Mouse (Mus musculus) liver, postnatal 0 days (tissue): ENCODE measurements at regions not wholly inside any gene's neighbourhood (a gene's known extent, or its start where the extent isn't known, plus 50 kb on each side); places are given as distances from the start of the nearest gene placed in this dataset.

ENCODE experiments used
- ATAC-seq: fragments of 200-750 bp; cut with Nextera tagmentation; 2 replicates; pipeline ENCODE4 v1.8.0; 2017; ENCODE audit warnings: mild to moderate bottlenecking, moderate library complexity
- DNase-seq: peaks from one replicate; pipeline ENCODE4 v3.0.0-alpha.2; 2016
- H3K27ac ChIP-seq: fragments of 300-500 bp; sonication (generic); 2 replicates; pipeline ENCODE4 v1.5.1; 2014; ENCODE audit warnings: antibody characterized with exemption, moderate library complexity, mild to moderate bottlenecking, low read depth
- H3K27me3 ChIP-seq: fragments of 300-500 bp; sonication (generic); 2 replicates; pipeline ENCODE4 v1.6.1; 2014; ENCODE audit warnings: low read length, control low read depth, mixed read lengths; ENCODE audit not compliant: insufficient read depth
- H3K36me3 ChIP-seq: fragments of 300-500 bp; sonication (generic); replicated peaks from 2 replicates; pipeline ENCODE4 v1.6.1; 2014; ENCODE audit warnings: mild to moderate bottlenecking, control low read depth, low read length, moderate library complexity, mixed read lengths; ENCODE audit not compliant: insufficient read depth
- H3K4me1 ChIP-seq: fragments of 300-500 bp; sonication (generic); 2 replicates; pipeline ENCODE4 v1.6.1; 2014; ENCODE audit warnings: antibody characterized with exemption, mild to moderate bottlenecking, control low read depth; ENCODE audit not compliant: insufficient read depth
- H3K4me2 ChIP-seq: fragments of 300-500 bp; sonication (generic); 2 replicates; pipeline ENCODE4 v1.6.1; 2014; ENCODE audit warnings: low read depth, mild to moderate bottlenecking, low read length, moderate library complexity, mixed read lengths
- H3K4me3 ChIP-seq: fragments of 300-500 bp; sonication (generic); 2 replicates; pipeline ENCODE4 v1.5.1; 2014; ENCODE audit warnings: low read depth, low read length
- H3K9ac ChIP-seq: fragments of 300-500 bp; sonication (generic); replicated peaks from 2 replicates; pipeline ENCODE4 v1.6.1; 2014; ENCODE audit warnings: mild to moderate bottlenecking, moderate library complexity
- H3K9me3 ChIP-seq: fragments of 300-500 bp; sonication (generic); 2 replicates; pipeline ENCODE4 v1.6.1; 2016; ENCODE audit warnings: mild to moderate bottlenecking, control low read depth, low read length, mixed read lengths
- CTCF ChIP-seq: sonication (generic); IDR thresholded peaks from 2 replicates; pipeline ENCODE4 v1.5.1; 2016; ENCODE audit warnings: antibody characterized with exemption, low read depth
- EP300 ChIP-seq: IDR thresholded peaks from 2 replicates; pipeline ENCODE4 v1.6.1; 2016; ENCODE audit warnings: antibody characterized with exemption, low read depth, mild to moderate bottlenecking
- WGBS: fragments of 180-500 bp; shearing (Covaris S2); extraction: QIAGEN DNeasy Blood & Tissue Kit; methylation state at CpG from one replicate; pipeline ENCODE4 v1.1.7; 2014; ENCODE audit not compliant: insufficient replicate concordance; 5-methylcytosine and 5-hydroxymethylcytosine counted together

DNA sequence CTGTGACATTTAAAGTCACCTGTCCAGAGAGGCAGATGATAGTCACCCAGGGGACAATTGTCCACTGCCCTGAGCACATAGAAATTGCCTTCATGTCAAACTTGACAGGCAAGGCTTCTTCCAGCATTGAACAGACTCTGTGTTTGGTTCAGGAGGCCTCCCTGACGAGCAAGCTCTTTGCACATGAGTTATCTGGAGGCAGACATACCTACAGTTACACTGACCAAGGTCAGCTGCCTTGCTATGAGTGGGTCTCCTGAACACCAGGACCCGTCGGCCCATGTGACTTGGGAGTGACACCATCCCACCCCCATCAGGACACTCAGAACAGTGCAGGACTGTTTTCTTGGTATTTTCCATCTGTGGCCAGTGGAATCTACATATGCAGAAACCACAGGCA lies 282.3 kb upstream of the Irx4 start:
- WGBS, result 55% methylated on average over 3 of the region's 3 CpGs
- no peaks in the 10 kb centered on the region for H3K9me3 ChIP-seq
- no peak for TF ChIP-seq CTCF
- no peak for TF ChIP-seq EP300

DNA sequence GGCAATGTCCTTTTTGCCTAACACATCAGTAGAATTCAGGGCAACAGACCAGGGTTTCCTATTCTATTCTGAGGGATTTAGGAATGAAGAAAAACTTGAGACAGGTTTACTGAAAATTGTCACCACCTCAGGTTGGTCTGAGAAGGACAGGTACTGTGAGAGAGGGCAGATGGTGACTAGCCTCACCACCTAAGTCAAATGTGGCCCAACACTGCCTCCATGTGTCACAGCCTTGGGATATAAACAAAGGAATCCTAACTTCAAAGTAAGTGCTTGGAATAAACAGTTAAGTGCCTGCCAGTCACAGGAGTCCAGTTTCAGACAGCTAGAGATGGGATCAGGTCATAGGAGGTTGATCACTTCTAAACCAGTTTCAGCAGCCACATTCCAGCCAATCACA lies 281.3 kb upstream of the Irx4 start:
- H3K27me3 ChIP-seq, result no peaks in the 10 kb centered on the region
- ATAC-seq (no peak), DNase-seq (no peak)
- no peaks in the 10 kb centered on the region for H3K4me1 ChIP-seq
- H3K27ac ChIP-seq, result no peak overlapping the region
- no peaks in the 10 kb centered on the region for H3K36me3 ChIP-seq
- no peak for TF ChIP-seq EP300
- TF ChIP-seq CTCF, result no peak
- H3K9me3 ChIP-seq, result no peaks in the 10 kb centered on the region
- no peak overlapping the region for H3K9ac ChIP-seq
- H3K4me2 ChIP-seq, result no peak overlapping the region
- H3K4me3 ChIP-seq, result no peak overlapping the region

More for the DNA sequence above, 282.3 kb upstream of the Irx4 start:
- Histone ChIP-seq H3K4me3 (no peak overlapping the region), H3K27me3 (no peaks in the 10 kb centered on the region), H3K9ac (no peak overlapping the region), H3K36me3 (no peaks in the 10 kb centered on the region), H3K27ac (no peak overlapping the region), H3K4me2 (no peak overlapping the region), H3K4me1 (no peaks in the 10 kb centered on the region)
- ATAC-seq (no peak), DNase-seq (no peak)

DNA sequence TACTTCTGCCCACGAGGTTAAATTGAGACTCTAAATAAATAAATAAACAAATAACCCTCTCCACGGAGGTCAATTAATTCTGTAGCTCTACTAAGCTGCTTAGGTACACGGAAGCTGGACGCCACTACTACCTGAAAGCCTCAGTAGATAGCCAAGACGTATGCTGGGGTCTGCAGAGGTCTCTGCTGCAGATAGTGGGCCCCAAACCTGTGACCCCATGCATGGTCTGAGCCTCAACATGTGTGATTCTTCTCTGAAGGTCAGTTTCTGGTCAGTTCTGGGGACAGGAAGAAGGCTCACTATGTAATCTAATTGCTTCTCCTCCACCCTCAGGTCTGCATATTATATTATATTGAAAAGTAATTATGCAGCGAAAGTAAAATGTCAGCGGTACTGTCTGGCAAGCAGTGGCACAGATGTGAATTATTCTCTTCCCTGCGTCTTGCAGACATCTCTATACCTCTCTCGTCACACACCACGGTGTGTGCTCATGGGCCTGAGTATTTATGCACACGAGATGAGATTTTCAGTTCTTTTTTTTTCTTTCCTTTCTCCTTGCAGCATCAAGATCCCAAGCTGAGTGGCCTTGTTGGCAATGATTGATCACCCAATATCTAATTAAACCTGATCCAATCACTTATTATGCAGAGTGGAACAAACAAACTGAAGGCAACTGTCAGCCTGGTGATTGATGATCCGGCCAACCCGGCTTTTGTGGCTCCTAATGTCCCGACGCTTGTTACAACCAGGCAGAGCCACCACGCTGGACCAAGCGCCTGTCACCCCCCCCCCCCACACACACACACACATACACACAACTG lies 267.5 kb upstream of the Irx4 start:
- DNase-seq (no peak), ATAC-seq (no peak)
- no peak overlapping the region for H3K27ac ChIP-seq
- no peak overlapping the region for H3K4me2 ChIP-seq
- no peak overlapping the region for H3K9ac ChIP-seq
- no peaks in the 10 kb centered on the region for H3K4me1 ChIP-seq
- no peaks in the 10 kb centered on the region for H3K27me3 ChIP-seq
- H3K9me3 ChIP-seq, result no peaks in the 10 kb centered on the region
- H3K36me3 ChIP-seq, result no peaks in the 10 kb centered on the region
- no peak overlapping the region for H3K4me3 ChIP-seq
- 65% methylated on average over 17 of the region's 17 CpGs for WGBS
- TF ChIP-seq EP300, result no peak
- no peak for TF ChIP-seq CTCF

DNA sequence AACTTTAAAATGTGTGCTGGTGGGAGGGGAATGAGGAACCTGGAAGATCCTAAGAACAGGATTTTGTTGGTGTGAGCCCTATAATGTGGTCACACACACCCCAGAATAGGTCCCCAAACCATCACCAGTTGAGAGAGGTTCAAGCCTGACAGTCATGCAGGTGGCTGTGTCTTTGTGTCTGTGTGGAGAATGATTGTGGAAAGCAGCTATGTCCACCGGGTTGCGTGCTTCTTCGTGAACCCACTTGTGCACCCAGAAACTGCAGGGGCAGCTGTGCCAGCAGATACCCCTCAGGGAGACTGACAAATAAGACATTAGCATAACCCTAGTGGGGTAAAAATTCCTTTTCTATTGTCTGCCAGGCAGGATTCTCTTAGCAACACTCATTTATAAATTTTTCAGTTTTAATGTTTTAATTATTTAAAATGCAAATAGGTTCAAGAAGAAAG lies 266.8 kb upstream of the Irx4 start:
- H3K27ac ChIP-seq, result no peak overlapping the region
- no peak overlapping the region for H3K4me3 ChIP-seq
- ATAC-seq (no peak), DNase-seq (no peak)
- H3K9me3 ChIP-seq, result no peaks in the 10 kb centered on the region
- 84% methylated on average over 3 of the region's 3 CpGs for WGBS
- no peak overlapping the region for H3K4me2 ChIP-seq
- H3K9ac ChIP-seq, result no peak overlapping the region
- no peaks in the 10 kb centered on the region for H3K36me3 ChIP-seq
- TF ChIP-seq EP300 (no peak), CTCF (no peak)
- H3K4me1 ChIP-seq, result no peaks in the 10 kb centered on the region
- H3K27me3 ChIP-seq, result no peaks in the 10 kb centered on the region

DNA sequence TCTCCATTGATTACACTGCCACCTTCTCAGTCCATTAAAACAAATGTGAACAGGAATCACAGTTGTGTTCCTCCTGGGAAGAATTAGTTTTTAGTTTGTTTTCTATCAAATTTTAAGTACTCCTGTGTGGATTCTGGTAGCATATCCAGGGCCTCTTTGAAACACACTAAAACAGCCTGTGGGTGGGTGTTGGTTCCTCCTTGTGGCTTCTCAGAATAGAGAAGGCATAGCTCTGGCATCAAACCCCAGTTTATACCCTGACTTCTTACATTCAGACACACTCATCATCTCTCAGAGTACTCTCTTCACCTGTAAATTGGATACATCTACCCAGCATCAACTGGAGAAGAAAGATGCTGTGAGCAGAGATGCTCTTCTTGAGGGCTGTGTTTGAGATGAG lies 265.7 kb upstream of the Irx4 start:
- H3K27me3 ChIP-seq, result no peaks in the 10 kb centered on the region
- no peak for DNase-seq
- H3K36me3 ChIP-seq, result no peaks in the 10 kb centered on the region
- H3K27ac ChIP-seq, result no peak overlapping the region
- TF ChIP-seq EP300 (no peak), CTCF (no peak)
- no peaks in the 10 kb centered on the region for H3K4me1 ChIP-seq
- no peaks in the 10 kb centered on the region for H3K9me3 ChIP-seq
- no peak overlapping the region for H3K4me2 ChIP-seq
- H3K4me3 ChIP-seq, result no peak overlapping the region
- no peak for ATAC-seq
- H3K9ac ChIP-seq, result no peak overlapping the region

DNA sequence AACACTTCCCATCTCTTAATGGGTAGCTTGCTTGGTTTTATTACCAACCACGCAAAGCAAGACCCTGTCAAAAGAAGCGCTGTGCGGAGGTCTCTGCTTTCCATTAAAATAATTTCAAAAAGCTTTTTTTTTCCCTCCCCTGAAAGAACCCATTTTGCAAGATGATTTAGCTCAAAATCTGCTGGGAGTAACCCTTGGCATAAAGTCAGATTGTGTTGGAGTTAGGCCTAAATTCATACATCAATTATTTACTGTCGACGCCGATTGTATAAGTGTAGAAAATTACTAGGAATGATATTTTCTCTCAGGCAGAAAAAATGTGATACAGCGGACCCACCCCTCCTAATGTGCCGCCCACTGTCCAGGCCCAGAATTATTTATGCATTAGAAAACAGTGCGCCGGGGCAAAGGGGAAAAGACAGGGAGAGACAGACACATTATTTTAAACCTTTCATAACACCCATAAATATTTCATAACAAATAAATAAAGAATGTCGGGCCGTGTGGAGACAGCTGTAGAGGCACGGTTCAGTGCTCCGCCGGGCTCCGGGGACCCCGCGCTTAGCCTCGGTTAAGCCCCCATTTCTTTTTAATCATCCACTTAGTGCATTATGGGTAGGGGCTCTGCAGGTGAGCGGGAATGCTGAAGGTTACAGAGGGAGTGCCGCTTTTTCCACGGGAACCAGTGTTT lies 251.3 kb upstream of the Irx4 start:
- Histone ChIP-seq H3K4me2 (no peak overlapping the region), H3K27me3 (no peaks in the 10 kb centered on the region), H3K9ac (no peak overlapping the region), H3K36me3 (no peaks in the 10 kb centered on the region), H3K4me3 (no peak overlapping the region), H3K4me1 (no peaks in the 10 kb centered on the region), H3K27ac (no peak overlapping the region), H3K9me3 (no peaks in the 10 kb centered on the region)
- DNase-seq (no peak), ATAC-seq (no peak)
- TF ChIP-seq EP300 (no peak), CTCF (no peak)
- 75% methylated on average over 22 of the region's 22 CpGs for WGBS
